Mouse (Mus musculus): ENCODE data around the gene Lsm14a. TPM values are rescaled to one million over a fixed set of nuclear protein-coding genes. Genes with fewer than 3 reads are reported as not detected.

The Lsm14a gene
- polyA plus RNA-seq, 2 experiments from 2014 or later, result 30.7 to 49.8 TPM

DNA sequence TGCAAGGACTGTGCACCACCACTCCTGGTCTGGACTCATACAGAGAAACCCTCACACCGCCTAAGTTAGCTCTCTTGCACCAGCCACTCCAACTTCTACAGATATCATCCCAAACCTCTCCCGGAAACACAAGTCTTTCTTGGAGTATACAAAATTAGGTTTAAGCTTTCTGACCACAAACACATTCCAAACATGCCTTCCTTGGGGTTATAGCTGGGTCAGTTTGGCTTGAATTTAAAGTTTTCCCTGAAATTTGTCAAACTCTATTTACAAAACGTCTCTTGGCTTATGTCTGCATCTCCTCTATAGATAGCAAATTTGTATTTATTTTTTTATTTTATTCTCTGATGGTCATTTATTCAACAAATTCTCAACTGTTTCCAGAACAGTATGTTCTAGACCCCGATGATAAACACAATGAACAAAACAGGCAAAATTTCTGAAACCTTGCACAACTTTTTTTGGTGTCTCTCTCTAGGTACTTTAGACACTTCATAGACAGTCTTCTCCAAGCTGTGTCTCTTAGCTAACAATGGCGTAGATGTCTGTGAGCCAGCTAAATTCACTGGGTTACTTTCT is 83.8 kb downstream of the Lsm14a start:
- ATAC-seq, result no peak

DNA sequence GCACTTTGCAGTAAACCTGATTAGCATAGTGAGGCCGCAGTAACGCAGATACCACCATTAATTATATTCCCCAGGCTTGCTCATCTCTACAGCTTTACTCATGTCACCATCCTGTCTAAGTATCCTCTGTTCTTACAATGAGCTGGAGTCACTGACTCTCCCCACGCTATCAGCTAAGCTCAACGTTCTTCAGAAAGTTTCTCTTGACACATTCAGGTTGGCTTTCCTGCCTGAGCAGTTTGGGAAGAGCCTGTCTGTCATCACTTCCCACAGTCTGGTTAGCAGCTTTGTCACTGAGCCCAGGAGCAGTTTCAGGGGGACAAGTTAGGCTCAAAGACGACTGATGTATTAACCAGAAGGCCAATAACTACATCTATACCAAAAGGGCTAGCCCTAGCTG is 84.5 kb downstream of the Lsm14a start:
- no peak for ATAC-seq

DNA sequence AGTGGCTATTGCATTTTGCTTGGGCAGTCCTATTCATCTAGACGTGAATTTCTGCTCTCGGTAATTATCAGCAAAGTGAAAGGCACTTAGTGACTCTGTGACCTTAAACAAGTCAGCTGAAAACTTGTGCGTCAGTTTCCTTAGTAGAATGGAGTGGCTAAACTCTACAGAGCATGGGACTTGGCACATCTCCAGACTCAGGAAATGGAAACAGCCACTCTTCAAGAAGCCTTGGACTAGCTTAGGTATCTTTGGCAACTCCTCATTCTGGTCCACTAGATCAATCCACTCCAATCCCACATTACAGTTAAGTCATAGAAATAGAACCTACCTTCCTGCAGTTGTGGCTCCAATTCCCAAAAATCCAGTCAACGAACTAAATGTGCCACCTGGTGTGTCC is 87.7 kb downstream of the Lsm14a start:
- no peak for ATAC-seq

DNA sequence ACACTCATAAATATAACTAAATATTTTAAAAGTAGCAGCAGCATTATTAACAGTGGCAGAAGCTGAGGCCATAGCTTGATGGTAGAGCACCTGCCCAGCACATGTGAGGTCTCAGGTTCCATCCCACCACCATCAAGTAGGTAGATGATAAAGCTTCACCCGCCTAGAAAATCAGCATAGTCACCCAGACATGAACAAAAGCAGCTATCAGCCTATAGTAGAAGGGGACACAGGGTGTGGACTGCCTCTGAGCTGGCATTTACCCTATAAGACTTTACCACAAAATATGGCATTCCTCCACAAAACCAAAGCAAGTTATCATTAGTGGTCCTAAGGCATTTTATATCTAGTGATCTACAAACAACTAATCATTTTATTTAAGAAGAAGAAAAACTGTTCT is 90.5 kb downstream of the Lsm14a start:
- ATAC-seq, result no peak

DNA sequence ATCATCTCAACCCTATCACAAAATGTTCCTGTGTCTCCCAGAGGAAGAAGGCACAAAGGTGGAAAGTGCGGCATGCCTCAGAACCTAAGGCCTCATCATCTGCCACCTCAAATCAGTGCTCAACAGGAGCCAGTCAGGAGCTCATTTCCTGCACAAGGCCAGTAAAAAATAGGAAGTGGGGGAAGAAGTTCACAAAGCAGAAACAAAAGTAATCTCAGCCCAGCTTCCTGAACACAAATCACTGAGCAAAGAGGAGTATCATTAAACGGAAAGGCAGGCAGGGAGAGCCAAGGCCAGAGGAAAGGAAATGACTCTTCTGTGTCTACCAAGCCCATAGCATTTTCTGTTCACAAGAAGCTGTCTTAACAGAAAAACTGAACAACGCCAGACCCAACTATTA is 91.2 kb downstream of the Lsm14a start:
- ATAC-seq, result no peak

DNA sequence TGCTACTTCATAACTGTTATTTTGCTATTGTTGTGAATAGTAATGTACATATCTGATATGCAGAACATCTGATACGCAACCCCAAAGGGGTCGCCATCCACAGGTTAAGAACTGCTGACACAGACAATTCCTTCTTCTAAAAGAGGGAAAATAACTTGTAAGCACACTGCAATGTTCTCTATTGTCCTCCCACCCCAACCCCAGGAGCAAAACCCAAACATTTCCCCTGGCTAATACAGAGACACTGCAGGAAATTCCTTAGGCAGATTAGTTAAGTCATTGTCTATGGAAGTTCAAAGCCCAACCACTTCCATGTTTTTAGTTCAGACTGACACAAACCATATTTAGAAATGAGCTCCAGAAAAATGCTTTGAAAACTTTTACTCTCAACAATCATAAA is 94.3 kb downstream of the Lsm14a start:
- no peak for ATAC-seq

DNA sequence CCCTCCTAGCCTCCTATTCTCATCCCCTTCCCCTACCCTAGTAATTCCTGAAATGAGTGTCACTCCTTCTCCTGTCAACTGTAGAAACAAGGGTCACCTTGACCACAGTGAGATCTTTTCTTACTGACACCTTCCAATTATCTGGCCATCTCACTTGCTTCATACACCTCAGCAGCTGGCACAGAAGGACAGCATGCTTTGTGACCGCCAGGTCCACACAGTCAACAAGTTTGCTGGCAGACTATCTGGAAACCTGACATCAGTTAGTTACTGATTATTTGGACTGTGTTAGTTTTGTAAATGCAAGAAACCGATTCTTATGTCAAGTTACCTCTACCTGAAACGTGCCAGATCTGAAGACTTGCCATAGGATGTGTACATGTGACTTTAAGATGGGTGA is 97.0 kb downstream of the Lsm14a start:
- no peak for ATAC-seq

Other genes starting within 250 kb of the Lsm14a start
- 10 to 100 TPM; 79.0 to 92.8 TPM for gene Uba2, start 223.7 kb downstream of the Lsm14a start, polyA plus RNA-seq (2017; shearing (Covaris generic))
- gene Pdcd2l, start 196.7 kb downstream of the Lsm14a start, polyA plus RNA-seq (2017; shearing (Covaris generic)), result 10 to 100 TPM; 27.0 to 30.8 TPM
- gene Gpi1, start 163.0 kb downstream of the Lsm14a start, polyA plus RNA-seq (2017; shearing (Covaris generic)), result 100 to 1,000 TPM; 458 to 463 TPM
- gene Gm6096, start 142.3 kb downstream of the Lsm14a start, polyA plus RNA-seq (2017; shearing (Covaris generic)), result 1 to 10 TPM in 1 of 2 experiments, not detected in 1; 1.6 TPM
- gene 4931406P16Rik, start 79.8 kb downstream of the Lsm14a start, polyA plus RNA-seq (2017; shearing (Covaris generic)), result 10 to 100 TPM; 22.7 to 30.8 TPM

Measured in CD4-positive, CD25-positive, alpha-beta regulatory T cell, adult 4 months (primary cell).